Mouse (Mus musculus): Measurements from ENCODE around the gene Mgarp.
"Not testable (repeated sequence)": the region's sequence is repeated elsewhere in the genome, so short reads cannot be mapped to it uniquely, and the experiment has no call there.

The Mgarp gene

GRCm38 (mm10) chr3:51366926-51367325 lies 29.6 kb downstream of the Mgarp start:
- no peak for DNase-seq (ENCODE audit: low spot score)

GRCm38 (mm10) chr3:51365517-51365882 lies 31.0 kb downstream of the Mgarp start:
- DNase-seq (ENCODE audit: low spot score), result no peak

GRCm38 (mm10) chr3:51364703-51365516 lies 31.6 kb downstream of the Mgarp start:
- peak; percentile 93 for DNase-seq (ENCODE audit: low spot score)

- DNase-seq (ENCODE audit: low spot score), result peak; percentile 64
Measured at GRCm38 (mm10) chr3:51361066-51361465, 35.5 kb downstream of the Mgarp start.

GRCm38 (mm10) chr3:51359558-51360307 lies 36.8 kb downstream of the Mgarp start:
- no peak for DNase-seq (ENCODE audit: low spot score)

GRCm38 (mm10) chr3:51358660-51359557 lies 37.6 kb downstream of the Mgarp start:
- DNase-seq (ENCODE audit: low spot score), result peak; percentile 94

- DNase-seq (ENCODE audit: low spot score), result peak; percentile 91
Measured at GRCm38 (mm10) chr3:51358181-51358580, 38.4 kb downstream of the Mgarp start.

GRCm38 (mm10) chr3:51357624-51358023 lies 38.9 kb downstream of the Mgarp start:
- peak; percentile 73 for DNase-seq (ENCODE audit: low spot score)

GRCm38 (mm10) chr3:51357078-51357477 lies 39.5 kb downstream of the Mgarp start:
- DNase-seq (ENCODE audit: low spot score), result no peak

GRCm38 (mm10) chr3:51354956-51355355 lies 41.6 kb downstream of the Mgarp start:
- DNase-seq (ENCODE audit: low spot score), result not testable (repeated sequence)

GRCm38 (mm10) chr3:51354034-51354427 lies 42.5 kb downstream of the Mgarp start:
- DNase-seq (ENCODE audit: low spot score), result no peak

- DNase-seq (ENCODE audit: low spot score), result peak; percentile 51
Measured at GRCm38 (mm10) chr3:51353325-51354033, 43.1 kb downstream of the Mgarp start.

- no peak for DNase-seq (ENCODE audit: low spot score)
Measured at GRCm38 (mm10) chr3:51350806-51351205, 45.7 kb downstream of the Mgarp start.

GRCm38 (mm10) chr3:51348646-51349238 lies 47.8 kb downstream of the Mgarp start:
- no peak for DNase-seq (ENCODE audit: low spot score)

- DNase-seq (ENCODE audit: low spot score), result not testable (repeated sequence)
Measured at GRCm38 (mm10) chr3:51345017-51345416, 51.5 kb downstream of the Mgarp start.

- DNase-seq (ENCODE audit: low spot score), result not testable (repeated sequence)
Measured at GRCm38 (mm10) chr3:51344182-51344581, 52.4 kb downstream of the Mgarp start.

GRCm38 (mm10) chr3:51343260-51343659 lies 53.3 kb downstream of the Mgarp start:
- no peak for DNase-seq (ENCODE audit: low spot score)

GRCm38 (mm10) chr3:51342152-51342551 lies 54.4 kb downstream of the Mgarp start:
- DNase-seq (ENCODE audit: low spot score), result no peak

GRCm38 (mm10) chr3:51341268-51342081 lies 55.1 kb downstream of the Mgarp start:
- peak; percentile 83 for DNase-seq (ENCODE audit: low spot score)
